Mouse (Mus musculus): ENCODE results near the gene Myo5a. TPM values are rescaled to one million over a fixed set of nuclear protein-coding genes. Genes with fewer than 3 reads are reported as not detected.
A peak's percentile ranks its signal among the peaks of the same experiment; 100 is the strongest.

Myo5a gene
- total RNA-seq (2021): 10 to 100 TPM; 18.1 to 18.4 TPM

GRCm38 (mm10) chr9:75070457-75071028 is at the start of gene Myo5a:
Gene Myo5a, plus strand, starts transcription at chr9:75071015.
- intact Hi-C loops (cut with DNase I): no loop called here
- no peak for DNase-seq

DNA sequence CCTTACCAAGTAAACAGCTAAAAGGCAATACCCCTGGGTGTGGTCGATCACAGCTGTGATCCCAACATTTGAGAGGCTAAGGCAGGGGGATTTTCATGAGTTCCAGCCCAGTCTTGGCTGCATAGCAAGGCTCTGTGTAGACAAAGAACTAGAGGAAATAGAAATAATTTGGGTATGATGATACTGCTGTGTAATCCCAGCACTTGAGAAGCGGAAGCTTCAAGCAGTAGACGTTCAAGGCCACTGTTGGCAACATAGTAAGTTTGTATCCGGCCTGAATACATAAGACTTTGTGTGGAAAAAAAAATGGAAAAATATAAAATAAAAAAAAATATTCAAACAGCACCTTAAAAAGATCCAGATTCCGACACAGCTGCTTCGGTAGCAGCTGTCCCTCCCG is 48.3 kb upstream of the Myo5a start:
- DNase-seq: no peak
- intact Hi-C loops (cut with DNase I): no loop called here

GRCm38 (mm10) chr9:75023150-75023894 is 47.5 kb upstream of the Myo5a start:
- intact Hi-C loops (cut with DNase I): no loop called here
- DNase-seq: no peak

DNA sequence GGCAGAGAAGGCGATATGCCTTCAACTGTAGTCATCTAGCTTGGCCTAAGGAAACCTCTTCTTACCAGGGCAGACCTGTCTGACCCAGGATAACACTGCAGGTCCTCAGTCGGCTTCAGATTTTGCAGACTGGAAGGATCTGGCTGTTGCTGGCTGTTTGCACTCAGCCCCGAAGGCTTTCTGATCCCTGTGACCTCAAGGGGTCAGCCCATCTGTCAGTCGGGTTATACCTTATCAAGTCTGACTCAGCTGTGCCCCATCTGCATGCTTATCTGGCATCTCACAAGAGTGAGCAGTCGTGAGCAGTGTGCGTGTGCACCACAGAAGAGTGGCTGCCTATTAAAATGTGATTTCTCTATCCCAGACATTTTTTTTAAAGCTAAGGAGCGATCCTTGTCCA is 46.7 kb upstream of the Myo5a start:
- no peak for DNase-seq
- intact Hi-C loops (cut with DNase I): no loop called here

GRCm38 (mm10) chr9:75025689-75026088 is 45.1 kb upstream of the Myo5a start:
- intact Hi-C loops (cut with DNase I): no loop called here
- no peak for DNase-seq

- DNase-seq: no peak
- intact Hi-C loops (cut with DNase I): loop anchor here (5.0 kb wide), 1 partner anchor 125 kb away; no protein-coding TSS in a partner anchor
These were observed 38.4 kb upstream of the Myo5a start for GRCm38 (mm10) chr9:75032408-75032807.

GRCm38 (mm10) chr9:75033141-75033540 is 37.7 kb upstream of the Myo5a start:
- intact Hi-C loops (cut with DNase I): loop anchor here (5.0 kb wide), 1 partner anchor 126 kb away; no protein-coding TSS in a partner anchor
- no peak for DNase-seq

- DNase-seq: no peak
- intact Hi-C loops (cut with DNase I): loop anchor here (5.0 kb wide), 1 partner anchor 127 kb away; no protein-coding TSS in a partner anchor
These were observed 36.1 kb upstream of the Myo5a start for GRCm38 (mm10) chr9:75034691-75035090.

GRCm38 (mm10) chr9:75035944-75036343 is 34.9 kb upstream of the Myo5a start:
- no peak for DNase-seq
- intact Hi-C loops (cut with DNase I): no loop called here

DNA sequence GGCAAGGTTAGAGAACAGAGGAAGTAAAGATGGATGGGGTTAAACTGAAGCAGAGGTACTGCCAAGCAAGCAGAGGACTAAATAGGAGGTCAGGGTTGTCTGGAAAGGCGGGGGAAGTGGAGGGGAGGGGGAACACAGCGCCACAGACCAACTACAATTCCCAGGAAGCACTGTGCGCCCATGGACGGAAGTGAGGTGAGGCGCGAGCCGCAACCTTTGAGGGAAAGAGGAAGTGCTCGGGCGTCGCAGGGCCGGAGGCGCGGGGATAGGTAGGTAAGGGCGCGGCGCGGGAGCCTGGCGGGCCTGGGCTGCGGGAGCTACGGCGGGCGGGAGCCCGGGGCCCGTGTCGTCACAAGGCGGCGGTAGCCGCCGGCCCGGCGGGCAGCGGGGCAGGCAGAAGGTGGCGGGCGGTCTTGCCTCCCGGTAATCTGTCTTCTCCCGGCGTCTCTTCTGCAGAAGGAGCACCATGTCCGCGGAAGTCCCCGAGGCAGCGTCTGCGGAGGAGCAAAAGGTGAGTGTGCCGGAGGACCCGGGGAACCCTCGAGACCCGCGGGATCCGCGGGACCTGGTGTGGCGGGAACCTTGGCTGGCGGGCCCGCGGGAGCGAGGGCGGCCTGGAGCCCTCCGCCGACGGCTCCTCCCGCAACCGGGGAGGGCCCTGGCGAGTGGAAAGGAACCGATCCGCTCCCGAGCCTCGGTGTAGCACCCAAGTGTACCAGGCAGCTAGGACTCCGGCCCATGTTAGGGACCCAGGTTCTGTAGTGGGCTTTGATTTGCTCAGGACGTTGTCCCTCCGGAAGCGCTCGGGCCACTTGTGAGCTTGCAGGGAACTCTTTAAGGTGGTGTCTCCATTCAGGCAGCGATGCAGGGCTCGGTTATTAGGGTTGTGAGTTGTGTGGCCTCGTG is 33.1 kb upstream of the Myo5a start, which contains the start of gene Arpp19:
Gene Arpp19 (plus strand): TSS at position 164 of the 906 bp plus-strand sequence.
- intact Hi-C loops (cut with DNase I): no loop called here
- DNase-seq: peak; percentile 85 to 87

DNA sequence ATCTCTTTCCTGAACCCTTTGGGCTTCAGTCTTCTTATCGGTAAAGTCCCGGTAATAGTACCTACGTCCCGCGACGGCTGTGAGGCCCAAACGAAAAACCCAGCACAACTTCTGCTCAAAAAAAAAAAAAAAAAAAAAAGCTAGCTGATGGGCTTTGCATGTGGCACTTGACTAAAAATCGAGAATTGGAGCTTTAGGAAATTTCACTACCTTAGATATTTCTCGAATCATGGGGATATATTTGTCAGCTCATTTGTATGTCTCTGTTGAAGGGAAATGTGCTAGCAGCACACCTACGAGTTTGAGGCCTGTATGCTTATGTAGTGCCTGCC is 32.5 kb upstream of the Myo5a start:
- DNase-seq: no peak
- intact Hi-C loops (cut with DNase I): no loop called here

GRCm38 (mm10) chr9:75040566-75040965 is 30.2 kb upstream of the Myo5a start:
- DNase-seq: no peak
- intact Hi-C loops (cut with DNase I): no loop called here

DNA sequence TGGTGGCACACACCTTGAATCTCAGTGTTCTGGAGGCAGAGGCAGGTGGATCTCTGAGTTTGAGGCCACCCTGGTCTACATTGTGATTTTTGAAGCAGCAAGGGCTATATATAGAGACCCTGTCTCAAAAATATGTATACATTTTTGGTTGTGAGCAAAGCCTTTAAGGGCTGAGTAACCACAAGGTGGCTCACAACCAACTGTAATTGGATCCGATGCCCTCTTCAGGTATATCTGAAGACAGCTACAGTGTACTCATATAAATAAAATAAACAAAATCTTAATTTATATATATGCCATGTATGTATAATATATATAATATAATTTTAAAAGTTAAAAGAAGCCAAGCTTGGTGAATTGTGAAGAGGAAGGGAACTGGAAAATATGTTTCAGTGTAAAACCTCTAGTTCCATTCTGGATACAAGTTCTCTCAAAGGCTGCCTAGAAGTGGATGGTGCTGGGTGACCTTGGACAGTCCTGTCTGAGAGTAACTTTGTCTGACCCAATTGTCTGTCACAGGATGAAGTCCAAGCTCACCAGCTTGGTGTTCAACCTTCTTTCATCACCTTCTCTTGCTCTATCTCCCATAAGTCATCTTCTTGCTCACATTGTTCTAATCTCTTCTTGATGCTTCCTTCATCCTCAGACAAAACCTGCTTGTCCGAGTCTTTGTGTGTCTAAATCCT is 28.8 kb upstream of the Myo5a start:
- intact Hi-C loops (cut with DNase I): no loop called here
- DNase-seq: no peak

GRCm38 (mm10) chr9:75043191-75043590 is 27.6 kb upstream of the Myo5a start:
- intact Hi-C loops (cut with DNase I): no loop called here
- DNase-seq: no peak

DNA sequence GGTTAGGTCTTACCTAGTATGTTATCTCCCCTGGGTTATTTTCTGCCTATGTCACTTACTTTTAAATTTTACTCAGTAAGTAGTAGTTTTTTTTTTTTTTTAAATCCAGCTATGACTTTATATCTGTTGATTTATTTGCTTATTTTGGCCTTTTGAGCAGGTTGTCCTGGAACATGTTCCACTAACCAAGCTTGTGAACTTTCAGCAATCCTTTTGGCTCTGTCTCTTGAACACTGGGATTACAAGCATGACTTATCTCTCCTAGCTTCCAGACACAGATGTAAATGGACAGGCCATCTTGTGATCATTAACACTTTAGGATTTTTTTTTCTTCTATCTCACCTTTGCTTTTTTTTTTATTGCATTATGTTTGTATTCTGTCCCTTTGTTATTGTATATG is 23.7 kb upstream of the Myo5a start:
- DNase-seq: no peak
- intact Hi-C loops (cut with DNase I): loop anchor here (5.0 kb wide), 1 partner anchor 100 kb away; no protein-coding TSS in a partner anchor

DNA sequence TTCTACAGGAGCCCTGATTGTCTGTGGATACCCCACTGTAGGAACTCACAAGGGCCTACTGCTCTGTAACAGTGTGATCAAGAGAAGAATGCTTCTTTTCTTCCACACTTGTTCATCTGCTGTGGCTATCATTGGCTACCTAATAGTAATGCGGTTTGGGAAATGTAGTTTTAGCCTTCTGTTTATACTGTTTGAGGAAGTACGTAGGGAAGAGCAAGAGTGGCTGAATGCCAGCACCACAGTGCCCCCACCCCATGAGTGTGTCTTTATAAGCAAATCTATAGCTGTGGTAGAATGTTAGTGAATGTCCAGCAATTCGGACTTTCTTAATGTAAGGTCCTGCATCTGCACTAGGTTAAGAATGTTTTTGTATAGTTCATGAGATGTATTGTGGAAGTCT is 21.7 kb upstream of the Myo5a start:
- no peak for DNase-seq
- intact Hi-C loops (cut with DNase I): loop anchor here (5.0 kb wide), 1 partner anchor 98 kb away; no protein-coding TSS in a partner anchor

DNA sequence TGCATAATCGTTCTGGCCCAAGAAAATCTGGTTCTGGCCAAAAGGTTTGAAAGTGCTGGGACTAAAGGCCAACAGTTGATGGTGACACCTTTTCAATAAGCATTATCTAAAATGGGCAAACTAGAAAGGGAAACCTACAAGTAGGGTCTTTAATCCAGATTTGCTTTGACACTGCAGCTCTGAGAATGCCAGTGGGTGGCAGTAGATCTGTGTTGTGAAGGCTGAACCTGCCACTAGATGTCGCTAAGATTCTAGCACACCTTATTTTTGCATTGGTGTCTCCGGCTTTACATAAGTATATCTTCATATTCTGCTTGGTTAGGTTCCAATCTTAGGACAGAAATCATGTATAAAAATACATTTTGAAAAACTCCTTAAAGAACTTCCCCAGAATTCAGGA is 20.8 kb upstream of the Myo5a start:
- peak; percentile 76 to 82 for DNase-seq
- intact Hi-C loops (cut with DNase I): loop anchor here (2.0 to 5.0 kb wide), 3 partner anchors 147 to 232 kb away; no protein-coding TSS in a partner anchor

- DNase-seq: no peak
- intact Hi-C loops (cut with DNase I): loop anchor here (2.0 to 5.0 kb wide), 3 partner anchors 145 to 230 kb away; no protein-coding TSS in a partner anchor
These were observed 19.0 kb upstream of the Myo5a start for GRCm38 (mm10) chr9:75051841-75052240.

- no peak for DNase-seq
- intact Hi-C loops (cut with DNase I): no loop called here
These were observed 15.8 kb upstream of the Myo5a start for GRCm38 (mm10) chr9:75055046-75055445.

DNA sequence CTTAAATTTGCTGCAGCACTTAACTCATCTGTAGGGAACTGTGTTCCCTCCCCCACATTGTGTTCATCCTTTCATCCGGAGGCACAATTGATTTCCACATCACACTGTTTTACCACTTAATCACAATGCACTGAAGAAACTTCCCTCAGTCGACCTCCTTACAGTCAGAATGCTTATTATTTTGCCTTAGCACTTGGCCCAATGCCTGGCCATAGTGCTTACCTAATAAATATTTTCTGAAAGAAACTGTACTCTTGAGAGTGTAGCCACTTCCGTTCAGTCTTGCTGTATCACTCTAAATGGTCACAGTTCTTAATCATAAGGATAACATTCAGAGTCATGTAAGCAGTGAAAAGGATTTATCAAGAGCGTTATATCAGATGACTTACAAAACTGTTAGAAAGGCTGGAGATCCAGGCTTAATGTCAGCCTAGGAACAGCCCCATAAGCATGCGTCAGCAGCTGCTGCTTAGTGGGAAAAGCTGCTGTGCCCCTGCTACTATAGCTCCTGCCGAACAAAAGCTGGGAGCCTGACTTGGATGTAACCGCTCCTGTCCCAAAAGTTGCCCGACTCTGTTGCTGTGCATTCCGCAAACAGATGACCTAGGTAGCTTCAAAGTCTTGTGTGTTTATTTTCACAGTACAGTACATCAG is 6.0 kb upstream of the Myo5a start:
- intact Hi-C loops (cut with DNase I): no loop called here
- no peak for DNase-seq

All from heart, postnatal 10 days (tissue).